Mouse (Mus musculus): ENCODE measurements around the gene Tmem178b.

The Tmem178b gene

DNA sequence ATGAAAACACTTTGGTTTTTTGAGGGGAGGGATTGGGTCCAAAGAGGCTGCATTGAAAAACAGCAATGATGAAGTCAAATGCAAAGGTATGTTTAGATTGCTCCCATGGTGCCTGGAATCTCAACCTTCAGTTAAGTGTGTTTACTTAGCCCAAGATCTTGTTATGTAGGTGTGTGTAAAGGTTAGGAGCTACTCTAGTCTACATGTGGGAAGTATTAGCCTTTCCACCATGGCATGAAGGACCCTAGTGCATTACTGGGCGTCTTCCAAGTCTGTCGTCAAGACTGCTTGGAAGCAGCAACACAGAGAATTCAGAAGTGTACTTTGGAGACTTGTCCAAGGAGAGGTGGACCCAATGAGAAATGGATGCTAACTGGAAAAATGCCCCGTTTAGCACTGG lies 205.3 kb downstream of the Tmem178b start:
- in situ Hi-C loops (cut with MboI, MseI), result no loop called here

DNA sequence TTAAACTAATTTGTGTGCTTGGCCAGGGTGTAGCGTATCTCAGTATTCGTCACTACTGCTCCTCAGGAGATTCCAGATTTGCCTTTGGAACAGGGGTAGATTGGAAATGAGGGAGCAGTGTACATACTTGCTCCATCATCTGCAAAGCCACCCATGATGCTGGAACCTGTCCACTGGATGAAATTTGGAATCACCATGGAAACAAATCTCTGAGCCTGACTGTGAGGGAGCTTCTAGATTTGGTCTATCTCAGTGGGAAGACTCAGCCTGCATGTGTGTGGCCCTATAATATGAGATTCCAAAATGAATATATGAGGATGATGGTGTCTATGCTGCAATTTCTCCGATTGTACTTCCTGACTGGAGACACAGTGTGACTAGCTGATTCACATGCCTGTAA lies 210.7 kb downstream of the Tmem178b start:
- in situ Hi-C loops (cut with MboI, MseI), result no loop called here

DNA sequence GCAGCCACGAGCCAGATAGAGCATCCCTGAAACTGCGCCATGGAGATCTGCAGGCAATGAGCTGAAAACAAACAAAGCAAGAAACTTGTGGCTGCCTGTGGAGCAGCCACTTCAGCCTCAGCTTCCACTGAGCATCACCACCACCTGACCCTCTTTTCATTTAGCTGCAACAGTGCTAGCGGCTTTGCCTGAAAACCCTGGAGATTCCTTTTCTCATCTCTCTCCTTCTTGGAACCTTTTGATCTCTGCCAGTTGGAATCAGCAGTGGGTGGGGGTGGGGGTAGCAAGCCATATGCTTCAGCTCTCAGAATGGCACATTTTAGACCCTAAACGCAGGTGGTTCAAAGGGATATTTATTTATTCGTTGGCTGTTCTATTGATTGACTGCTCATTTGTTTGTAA lies 218.2 kb downstream of the Tmem178b start:
- in situ Hi-C loops (cut with MboI, MseI), result no loop called here

- in situ Hi-C loops (cut with MboI, MseI), result no loop called here
Measured at GRCm38 (mm10) chr6:40098498-40098897, 225.4 kb downstream of the Tmem178b start.

- in situ Hi-C loops (cut with MboI, MseI), result no loop called here
Measured at GRCm38 (mm10) chr6:40101785-40102184, 228.7 kb downstream of the Tmem178b start.

GRCm38 (mm10) chr6:40102863-40103262 lies 229.8 kb downstream of the Tmem178b start:
- in situ Hi-C loops (cut with MboI, MseI), result no loop called here

DNA sequence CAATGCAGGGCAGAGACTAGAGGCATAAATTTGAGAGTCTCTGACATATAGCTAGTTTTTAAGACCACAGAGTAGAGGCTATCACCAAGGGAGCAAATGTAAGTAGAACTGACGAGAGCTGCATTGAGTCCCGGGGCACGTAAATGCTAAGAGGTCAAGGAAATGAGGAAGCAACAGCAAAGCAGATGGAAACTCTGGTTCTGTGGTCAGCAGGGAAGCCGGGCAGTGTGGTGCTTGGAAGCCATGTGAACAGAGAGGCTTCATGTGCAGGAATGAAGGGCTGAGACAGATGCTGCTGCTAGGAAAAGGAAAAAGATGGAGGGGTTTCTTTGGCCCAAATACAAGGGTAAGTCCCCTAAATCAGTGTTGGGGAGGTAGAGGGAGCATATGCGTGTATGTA lies 237.0 kb downstream of the Tmem178b start:
- in situ Hi-C loops (cut with MboI, MseI), result no loop called here

DNA sequence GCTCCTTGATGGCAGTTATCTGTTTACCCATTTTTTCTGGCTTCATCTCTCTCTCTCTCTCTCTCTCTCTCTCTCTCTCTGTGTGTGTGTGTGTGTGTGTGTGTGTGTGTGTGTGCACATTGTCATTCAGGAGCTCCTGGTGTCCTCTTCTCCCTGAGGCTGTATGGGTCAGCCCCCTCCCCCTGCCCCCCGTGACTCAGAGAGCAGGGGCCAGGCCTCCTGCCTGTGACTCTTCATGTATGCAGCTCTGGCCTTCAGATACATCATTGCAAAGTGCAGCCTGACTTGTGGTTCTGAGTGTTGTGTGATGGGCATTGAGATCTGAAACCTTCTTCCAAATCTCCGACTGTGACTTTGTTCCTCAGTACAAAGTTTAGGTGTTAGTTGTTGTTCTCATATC lies 237.7 kb downstream of the Tmem178b start:
- in situ Hi-C loops (cut with MboI, MseI), result no loop called here

DNA sequence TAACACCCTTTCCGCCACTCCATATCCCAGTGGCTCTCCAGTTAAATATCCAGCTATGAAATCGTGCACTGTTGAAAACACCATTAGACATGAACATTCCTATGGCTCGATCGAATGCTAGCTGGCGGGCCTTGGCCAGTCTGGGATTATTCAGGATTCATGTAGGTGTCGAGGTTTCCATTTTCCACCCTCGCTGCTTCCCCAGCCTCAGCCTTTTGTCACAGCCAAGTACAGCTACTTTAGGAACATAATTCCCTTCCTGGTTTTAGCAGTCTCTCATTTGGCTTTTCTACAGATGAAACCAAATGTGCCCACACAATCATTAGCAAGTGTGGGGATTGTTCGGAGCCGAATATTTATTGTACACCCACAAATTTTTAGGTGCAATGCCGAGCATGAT lies 239.4 kb downstream of the Tmem178b start:
- in situ Hi-C loops (cut with MboI, MseI), result no loop called here

DNA sequence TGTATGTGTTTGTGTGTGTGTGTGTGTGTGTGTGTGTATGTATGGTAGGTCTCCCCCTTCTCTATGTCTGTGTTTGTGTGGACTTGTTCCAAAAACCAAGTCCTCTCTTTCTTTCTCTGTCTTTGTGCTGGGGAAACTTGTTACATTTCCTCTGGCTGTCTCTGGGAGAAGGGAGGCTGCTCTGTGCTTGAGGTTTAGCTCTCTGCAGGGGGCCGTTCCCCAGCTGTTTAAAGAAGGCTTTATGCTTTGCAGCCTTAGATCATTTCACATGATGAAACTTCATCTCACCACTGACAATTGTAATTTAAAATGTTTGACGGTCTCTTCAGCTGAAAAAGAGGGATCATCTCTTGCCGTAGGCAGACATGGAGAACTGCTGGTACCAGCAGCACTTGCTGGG lies 243.2 kb downstream of the Tmem178b start:
- in situ Hi-C loops (cut with MboI, MseI), result no loop called here

- in situ Hi-C loops (cut with MboI, MseI), result no loop called here
Measured at GRCm38 (mm10) chr6:40120176-40120575, 247.1 kb downstream of the Tmem178b start.

- in situ Hi-C loops (cut with MboI, MseI), result no loop called here
Measured at GRCm38 (mm10) chr6:40121494-40121893, 248.4 kb downstream of the Tmem178b start.

DNA sequence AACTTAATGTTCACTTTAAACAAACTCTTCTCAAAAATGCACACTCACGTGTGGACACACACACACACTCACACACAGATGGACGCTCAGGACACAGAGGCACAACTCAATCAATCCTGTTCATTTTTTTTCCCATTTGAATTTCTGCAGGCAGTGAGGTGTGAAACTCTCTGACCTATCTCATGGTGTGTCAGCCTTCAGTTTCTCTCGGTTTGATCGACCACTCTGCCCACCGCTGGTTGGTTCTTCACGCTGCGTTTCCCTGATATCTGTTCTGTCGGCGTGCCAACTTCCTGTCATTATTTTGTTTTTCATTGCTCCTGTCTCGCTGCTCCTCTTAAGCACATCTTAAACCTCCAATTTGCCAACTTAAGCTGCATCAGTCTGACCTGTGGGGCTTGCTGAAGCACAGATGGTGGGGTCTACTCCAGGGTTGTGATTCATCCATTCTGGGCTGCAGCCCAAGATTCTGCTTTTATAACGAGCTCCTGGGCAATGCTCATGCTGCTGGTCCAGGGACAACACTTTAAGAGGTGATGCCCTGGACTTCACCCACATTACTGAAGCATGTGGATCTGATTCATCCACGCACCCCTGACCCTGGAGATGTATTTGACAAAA lies 250.1 kb downstream of the Tmem178b start:
- in situ Hi-C loops (cut with MboI, MseI), result no loop called here

- in situ Hi-C loops (cut with MboI, MseI), result no loop called here
Measured at GRCm38 (mm10) chr6:40123960-40124359, 250.9 kb downstream of the Tmem178b start.

GRCm38 (mm10) chr6:40128716-40129115 lies 255.6 kb downstream of the Tmem178b start:
- in situ Hi-C loops (cut with MboI, MseI), result no loop called here

DNA sequence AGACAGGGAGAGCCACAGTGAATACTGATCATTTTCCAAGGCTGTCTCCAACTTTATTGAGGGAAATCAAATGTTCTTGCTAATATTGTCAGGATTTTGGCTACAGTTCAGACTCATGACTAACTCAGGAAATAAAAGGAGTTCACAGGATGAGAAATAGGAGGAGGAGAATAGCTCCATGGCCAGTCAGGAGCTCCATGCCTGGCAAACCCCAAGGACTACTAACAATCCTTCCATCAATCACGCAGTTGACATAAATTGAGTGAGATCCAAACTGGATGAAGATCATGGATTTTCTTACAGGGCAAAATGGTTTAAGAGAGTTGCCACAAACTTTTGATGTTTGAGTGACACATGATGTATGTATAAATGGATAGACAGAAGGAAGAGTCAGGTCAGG lies 258.9 kb downstream of the Tmem178b start:
- in situ Hi-C loops (cut with MboI, MseI), result no loop called here

DNA sequence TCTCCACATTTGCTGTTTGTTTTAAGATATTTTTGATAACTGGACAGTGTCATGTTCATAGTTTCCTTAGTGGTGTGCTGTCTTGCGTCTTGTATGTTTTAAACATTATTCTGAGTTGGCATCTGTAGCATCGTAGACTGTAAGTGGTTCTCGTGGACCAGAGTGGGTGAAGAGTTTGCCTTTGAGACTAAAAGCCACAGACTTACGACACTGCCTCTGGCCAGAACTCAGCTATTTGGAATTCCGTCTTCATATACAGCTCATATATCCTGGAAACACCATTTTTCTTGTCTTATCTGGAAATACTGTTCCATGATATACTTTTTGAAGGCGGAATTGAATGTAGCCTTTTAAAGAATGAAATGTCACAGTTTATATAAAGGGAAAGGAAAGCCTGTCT lies 260.4 kb downstream of the Tmem178b start:
- in situ Hi-C loops (cut with MboI, MseI), result no loop called here

DNA sequence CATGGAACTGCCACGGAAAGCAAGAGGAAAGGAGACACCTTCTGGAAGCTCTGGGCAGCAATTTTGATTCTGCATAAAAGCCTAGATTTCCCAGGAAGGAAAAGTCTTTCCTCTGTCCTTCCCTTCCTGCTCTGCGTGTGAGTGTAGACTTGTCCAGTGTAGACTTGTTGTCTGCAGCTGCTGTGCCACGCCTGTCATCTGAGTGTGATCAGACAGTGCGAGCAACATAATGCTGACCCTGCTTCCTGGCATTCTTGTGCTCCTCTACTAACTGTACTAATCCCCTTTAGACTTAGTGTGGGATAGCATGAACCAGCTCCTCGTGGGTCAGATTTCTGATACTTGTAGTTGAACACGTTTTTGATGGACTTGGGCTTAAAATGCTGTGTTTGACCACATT lies 262.6 kb downstream of the Tmem178b start:
- in situ Hi-C loops (cut with MboI, MseI), result no loop called here

DNA sequence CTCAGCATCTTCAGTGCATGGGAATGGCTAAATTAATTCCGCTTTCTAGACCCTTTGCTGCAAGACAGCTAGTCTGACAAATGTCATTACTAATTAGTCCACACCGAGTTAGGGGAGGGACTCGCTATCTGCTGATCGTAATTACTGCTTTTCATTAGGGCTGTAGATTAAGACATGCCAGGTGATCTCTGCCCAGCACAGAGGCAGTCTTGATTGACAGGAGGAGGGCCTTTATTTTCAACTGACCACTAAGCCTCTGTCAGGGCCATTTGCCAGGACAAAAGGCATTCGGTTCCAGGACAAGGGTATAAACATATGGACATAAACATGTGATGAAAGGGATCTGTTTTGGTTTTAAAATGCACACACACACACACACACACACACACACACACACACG lies 264.3 kb downstream of the Tmem178b start:
- in situ Hi-C loops (cut with MboI, MseI), result no loop called here

- in situ Hi-C loops (cut with MboI, MseI), result no loop called here
Measured at GRCm38 (mm10) chr6:40137831-40138520, 264.9 kb downstream of the Tmem178b start.

GRCm38 (mm10) chr6:40142582-40142981 lies 269.5 kb downstream of the Tmem178b start:
- in situ Hi-C loops (cut with MboI, MseI), result no loop called here

GRCm38 (mm10) chr6:40144371-40144770 lies 271.3 kb downstream of the Tmem178b start:
- in situ Hi-C loops (cut with MboI, MseI), result no loop called here

GRCm38 (mm10) chr6:40145601-40146000 lies 272.5 kb downstream of the Tmem178b start:
- in situ Hi-C loops (cut with MboI, MseI), result no loop called here

- in situ Hi-C loops (cut with MboI, MseI), result no loop called here
Measured at GRCm38 (mm10) chr6:40152241-40152640, 279.2 kb downstream of the Tmem178b start.

Measured in T-helper 1 cell (primary cell).